Mouse (Mus musculus) heart, embryonic 12.5 days (tissue): ENCODE results near the gene Krtap11-1. TPM values are rescaled to one million over a fixed set of nuclear protein-coding genes. Genes with fewer than 3 reads are reported as not detected.

ENCODE experiments used
- ATAC-seq: fragments of 200-750 bp; cut with Nextera tagmentation; 2 replicates; pipeline ENCODE4 v1.8.0; 2017; ENCODE audit warnings: moderate TSS enrichment, moderate library complexity; ENCODE audit not compliant: insufficient number of reproducible peaks, low FRiP score
- H3K27ac ChIP-seq: fragments of 300-500 bp; sonication (generic); 2 replicates; pipeline ENCODE4 v1.5.1; 2016; ENCODE audit warnings: mild to moderate bottlenecking, moderate library complexity; ENCODE audit not compliant: poor library complexity, severe bottlenecking
- H3K27me3 ChIP-seq: fragments of 300-500 bp; sonication (generic); replicated peaks from 2 replicates; pipeline ENCODE4 v1.6.1; 2016; ENCODE audit warnings: mild to moderate bottlenecking, moderate library complexity
- H3K36me3 ChIP-seq: fragments of 300-500 bp; sonication (generic); 2 replicates; pipeline ENCODE4 v1.6.1; 2016; ENCODE audit warnings: mild to moderate bottlenecking, moderate library complexity
- H3K4me1 ChIP-seq: fragments of 300-500 bp; sonication (generic); replicated peaks from 2 replicates; pipeline ENCODE4 v1.6.1; 2016; ENCODE audit warnings: mild to moderate bottlenecking
- H3K4me2 ChIP-seq: fragments of 300-500 bp; sonication (generic); 2 replicates; pipeline ENCODE4 v1.6.1; 2016; ENCODE audit warnings: mild to moderate bottlenecking, moderate library complexity
- H3K4me3 ChIP-seq: fragments of 300-500 bp; sonication (generic); 2 replicates; pipeline ENCODE4 v1.5.1; 2016; ENCODE audit warnings: mild to moderate bottlenecking
- H3K9ac ChIP-seq: fragments of 300-500 bp; sonication (generic); 2 replicates; pipeline ENCODE4 v1.6.1; 2016; ENCODE audit warnings: mild to moderate bottlenecking, moderate library complexity
- H3K9me3 ChIP-seq: fragments of 300-500 bp; sonication (generic); replicated peaks from 2 replicates; pipeline ENCODE4 v1.6.1; 2016; ENCODE audit warnings: mild to moderate bottlenecking, moderate library complexity
- WGBS: fragments of 180-500 bp; shearing (Covaris S2); methylation state at CpG from one replicate; pipeline ENCODE4 v1.1.7; 2016; 5-methylcytosine and 5-hydroxymethylcytosine counted together
- polyA plus RNA-seq: library from polyadenylated mRNA; unstranded; fragments of >200 nt; fragmentation: Nextera tagmentation; extraction: Ambion mirVana; gene quantifications from 2 replicates; pipeline ENCODE4 v1.2.1, GENCODE M21; 2016

Krtap11-1 gene
- polyA plus RNA-seq, 1 experiment from 2014 or later: not detected

GRCm38 (mm10) chr16:89569136-89569535, 1.8 kb downstream of the Krtap11-1 start:
- Histone ChIP-seq H3K36me3 (no peaks in the 10 kb centered on the region), H3K4me3 (no peak overlapping the region), H3K4me1 (peaks cover 7% of the 10 kb centered on the region; the same call in 1 of the 2 replicates), H3K27ac (no peak overlapping the region), H3K4me2 (no peak overlapping the region), H3K9me3 (no peaks in the 10 kb centered on the region), H3K27me3 (no peaks in the 10 kb centered on the region), H3K9ac (no peak overlapping the region)
- WGBS: 75% methylated on average over 6 of the region's 6 CpGs
- no peak for ATAC-seq

DNA sequence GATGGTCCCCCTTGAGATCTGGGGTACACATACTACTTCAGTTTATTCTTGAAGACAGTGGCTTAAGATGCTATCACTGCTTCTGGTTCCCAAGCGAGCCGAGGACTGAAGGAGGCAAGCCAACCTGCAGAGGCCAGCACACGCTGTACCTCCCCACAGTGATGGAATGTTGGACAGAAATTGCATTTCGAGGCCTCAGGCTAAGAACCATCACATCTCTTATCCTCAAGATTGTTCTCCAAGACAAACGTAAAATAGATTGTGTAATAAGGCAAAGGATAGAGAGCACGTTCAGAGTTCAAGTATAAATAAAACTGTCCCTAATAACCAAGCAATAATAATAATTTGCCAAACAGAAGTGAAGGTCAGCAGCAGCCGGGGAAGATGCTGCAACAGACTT, 2.8 kb downstream of the Krtap11-1 start:
- Histone ChIP-seq H3K9me3 (no peaks in the 10 kb centered on the region), H3K27ac (no peak overlapping the region), H3K27me3 (no peaks in the 10 kb centered on the region), H3K4me3 (no peak overlapping the region), H3K4me1 (peaks cover 7% of the 10 kb centered on the region; the same call in 1 of the 2 replicates), H3K36me3 (no peaks in the 10 kb centered on the region), H3K9ac (no peak overlapping the region), H3K4me2 (no peak overlapping the region)
- ATAC-seq: no peak
- WGBS: 50% methylated on average over 7 of the region's 7 CpGs

DNA sequence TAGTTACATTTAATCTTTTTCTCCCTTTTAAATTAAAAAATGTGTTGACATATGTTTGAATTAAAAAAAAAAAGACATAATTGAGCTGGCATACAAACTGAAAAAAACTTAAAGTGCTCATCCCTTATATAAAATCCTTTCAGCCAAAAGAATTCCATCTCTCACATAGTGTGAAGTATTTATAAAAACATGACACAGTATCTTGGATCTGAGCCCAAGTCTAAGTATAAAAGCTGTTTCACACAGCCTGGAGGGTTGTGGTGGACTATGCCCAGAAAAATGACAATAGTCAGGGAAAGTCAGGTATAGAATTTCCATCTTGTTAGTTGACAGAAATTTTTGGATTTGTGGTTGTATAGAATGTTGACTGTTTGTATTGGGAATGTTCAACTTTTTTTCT, 20.7 kb downstream of the Krtap11-1 start:
- H3K9ac ChIP-seq: no peak overlapping the region
- H3K27me3 ChIP-seq: no peaks in the 10 kb centered on the region
- H3K36me3 ChIP-seq: no peaks in the 10 kb centered on the region
- H3K4me2 ChIP-seq: no peak overlapping the region
- no peaks in the 10 kb centered on the region for H3K9me3 ChIP-seq
- no peaks in the 10 kb centered on the region for H3K4me1 ChIP-seq
- H3K4me3 ChIP-seq: no peak overlapping the region
- no peak overlapping the region for H3K27ac ChIP-seq
- ATAC-seq: no peak

GRCm38 (mm10) chr16:89538031-89538484, 32.9 kb downstream of the Krtap11-1 start:
- H3K4me2 ChIP-seq: no peak overlapping the region
- ATAC-seq: no peak
- H3K27ac ChIP-seq: no peak overlapping the region
- H3K9ac ChIP-seq: no peak overlapping the region
- H3K27me3 ChIP-seq: no peaks in the 10 kb centered on the region
- H3K36me3 ChIP-seq: no peaks in the 10 kb centered on the region
- H3K4me1 ChIP-seq: no peaks in the 10 kb centered on the region
- H3K9me3 ChIP-seq: no peaks in the 10 kb centered on the region
- WGBS: 76% methylated on average over 5 of the region's 5 CpGs
- H3K4me3 ChIP-seq: no peak overlapping the region

- Histone ChIP-seq H3K27ac (no peak overlapping the region), H3K4me2 (no peak overlapping the region), H3K9ac (no peak overlapping the region), H3K27me3 (no peaks in the 10 kb centered on the region), H3K36me3 (no peaks in the 10 kb centered on the region), H3K9me3 (no peaks in the 10 kb centered on the region), H3K4me1 (no peaks in the 10 kb centered on the region), H3K4me3 (no peak overlapping the region)
- no peak for ATAC-seq
- 90% methylated on average over 6 of the region's 6 CpGs for WGBS
These were observed 33.6 kb downstream of the Krtap11-1 start for GRCm38 (mm10) chr16:89537349-89537748.

DNA sequence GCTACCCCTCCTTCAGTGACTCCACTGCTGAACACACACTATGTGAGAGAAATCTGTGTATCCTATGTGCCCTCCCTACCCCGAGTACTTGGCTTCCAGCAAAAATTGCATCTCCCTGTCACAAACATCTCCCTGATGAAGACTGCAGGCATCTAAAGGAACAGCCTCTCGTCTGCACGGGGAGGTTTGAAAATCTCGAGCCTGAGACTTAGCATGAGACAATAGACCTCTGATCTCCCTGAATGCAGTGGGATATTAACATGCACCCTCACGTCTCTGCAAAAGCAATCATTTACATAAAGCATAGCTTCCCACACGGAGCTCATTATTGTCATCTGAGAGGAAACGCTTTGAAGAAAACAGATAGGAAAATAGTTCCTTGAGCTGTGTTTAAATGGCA, 40.4 kb downstream of the Krtap11-1 start:
- ATAC-seq: no peak

GRCm38 (mm10) chr16:89529846-89530245, 41.1 kb downstream of the Krtap11-1 start:
- Histone ChIP-seq H3K9ac (no peak overlapping the region), H3K27me3 (no peaks in the 10 kb centered on the region), H3K36me3 (no peaks in the 10 kb centered on the region), H3K4me2 (no peak overlapping the region), H3K4me1 (no peaks in the 10 kb centered on the region), H3K4me3 (no peak overlapping the region), H3K9me3 (no peaks in the 10 kb centered on the region), H3K27ac (no peak overlapping the region)
- no peak for ATAC-seq
- 78% methylated on average over 7 of the region's 7 CpGs for WGBS

More for the DNA sequence above, 40.4 kb downstream of the Krtap11-1 start:
- Histone ChIP-seq H3K4me3 (no peak overlapping the region), H3K4me1 (no peaks in the 10 kb centered on the region), H3K9me3 (no peaks in the 10 kb centered on the region), H3K27ac (no peak overlapping the region), H3K9ac (no peak overlapping the region), H3K4me2 (no peak overlapping the region), H3K27me3 (no peaks in the 10 kb centered on the region), H3K36me3 (no peaks in the 10 kb centered on the region)
- 60% methylated on average over 7 of the region's 7 CpGs for WGBS

GRCm38 (mm10) chr16:89528380-89528779, 42.6 kb downstream of the Krtap11-1 start:
- no peak for ATAC-seq
- WGBS: 82% methylated on average over 3 of the region's 3 CpGs
- Histone ChIP-seq H3K4me3 (no peak overlapping the region), H3K9ac (no peak overlapping the region), H3K27me3 (no peaks in the 10 kb centered on the region), H3K4me1 (no peaks in the 10 kb centered on the region), H3K27ac (no peak overlapping the region), H3K9me3 (no peaks in the 10 kb centered on the region), H3K4me2 (no peak overlapping the region), H3K36me3 (no peaks in the 10 kb centered on the region)

DNA sequence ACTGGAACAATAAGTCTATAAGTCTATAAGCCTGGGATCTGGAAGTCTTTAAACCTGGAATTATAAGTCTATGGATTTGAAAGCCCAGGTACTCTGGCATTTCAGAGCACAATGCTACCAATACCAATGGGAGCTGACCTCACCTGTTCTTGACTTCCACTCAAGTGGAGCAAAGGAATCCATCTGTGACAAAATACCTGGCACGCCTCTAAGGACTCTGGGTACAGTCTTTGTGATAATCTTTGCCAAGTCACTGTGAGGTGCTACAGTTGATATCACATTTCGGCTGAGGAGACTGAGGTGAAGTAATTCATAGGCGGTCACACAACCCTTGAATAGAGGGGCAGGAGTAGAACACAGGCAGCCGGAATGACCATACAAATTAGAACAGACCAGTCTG, 50.0 kb downstream of the Krtap11-1 start:
- H3K27ac ChIP-seq: no peak overlapping the region
- H3K4me1 ChIP-seq: no peaks in the 10 kb centered on the region
- no peaks in the 10 kb centered on the region for H3K9me3 ChIP-seq
- H3K36me3 ChIP-seq: no peaks in the 10 kb centered on the region
- no peak for ATAC-seq
- H3K27me3 ChIP-seq: no peaks in the 10 kb centered on the region
- H3K4me3 ChIP-seq: no peak overlapping the region
- 80% methylated on average over 4 of the region's 4 CpGs for WGBS
- no peak overlapping the region for H3K4me2 ChIP-seq
- no peak overlapping the region for H3K9ac ChIP-seq

GRCm38 (mm10) chr16:89520555-89520954, 50.4 kb downstream of the Krtap11-1 start:
- H3K9me3 ChIP-seq: no peaks in the 10 kb centered on the region

More at GRCm38 (mm10) chr16:89520555-89520954, 50.4 kb downstream of the Krtap11-1 start:
- no peak overlapping the region for H3K27ac ChIP-seq
- WGBS: 83% methylated on average over 2 of the region's 2 CpGs
- no peak overlapping the region for H3K4me3 ChIP-seq
- ATAC-seq: no peak
- H3K4me2 ChIP-seq: no peak overlapping the region
- no peaks in the 10 kb centered on the region for H3K27me3 ChIP-seq
- no peaks in the 10 kb centered on the region for H3K4me1 ChIP-seq
- H3K36me3 ChIP-seq: no peaks in the 10 kb centered on the region
- no peak overlapping the region for H3K9ac ChIP-seq
